Mouse (Mus musculus) mouse embryonic stem cell (cell line): ENCODE results near the gene Slc25a47.

Experiments
- in situ Hi-C, 2 experiments: fragments of 300-500 bp; cut with MboI; formaldehyde crosslinking; loops; 1 replicate in 1 of 2; 3 replicates in 1 of 2; pipeline ENCODE4 v1.14.3; 2019 to 2020; ENCODE audit warnings: low sequenced_read_pairs in 2 of 2, low pct_unique_long_range_greater_than_20kb in 1 of 2, mixed read lengths in 1 of 2; ENCODE audit not compliant: unreplicated experiment in 1 of 2

Slc25a47 gene

GRCm38 (mm10) chr12:108896006-108896405, 60.2 kb downstream of the Slc25a47 start:
- in situ Hi-C loops: no loop called here

- in situ Hi-C loops: loop anchor here (5.0 to 10.0 kb wide), 2 partner anchors 411 to 413 kb away; no protein-coding TSS in a partner anchor
Observed at GRCm38 (mm10) chr12:108901346-108901745, 65.5 kb downstream of the Slc25a47 start.

- in situ Hi-C loops: loop anchor here (5.0 to 10.0 kb wide), 2 partner anchors 409 to 412 kb away; no protein-coding TSS in a partner anchor
Observed at GRCm38 (mm10) chr12:108902940-108903339, 67.1 kb downstream of the Slc25a47 start.

GRCm38 (mm10) chr12:108903600-108904275, 67.9 kb downstream of the Slc25a47 start:
- in situ Hi-C loops: loop anchor here (5.0 to 10.0 kb wide), 2 partner anchors 409 to 411 kb away; no protein-coding TSS in a partner anchor

- in situ Hi-C loops: loop anchor here (5.0 to 10.0 kb wide), 2 partner anchors 408 to 411 kb away; no protein-coding TSS in a partner anchor
Observed at GRCm38 (mm10) chr12:108904276-108904653, 68.4 kb downstream of the Slc25a47 start.

- in situ Hi-C loops: loop anchor here in 1 of 2 experiments (10.0 kb wide), 1 partner anchor 409 kb away; no protein-coding TSS in a partner anchor
Observed at GRCm38 (mm10) chr12:108905620-108906302, 69.9 kb downstream of the Slc25a47 start.

GRCm38 (mm10) chr12:108906398-108906797, 70.6 kb downstream of the Slc25a47 start:
- in situ Hi-C loops: loop anchor here in 1 of 2 experiments (10.0 kb wide), 1 partner anchor 408 kb away; no protein-coding TSS in a partner anchor
